Mouse (Mus musculus): ENCODE data around the gene Tsga10ip.

DNA sequence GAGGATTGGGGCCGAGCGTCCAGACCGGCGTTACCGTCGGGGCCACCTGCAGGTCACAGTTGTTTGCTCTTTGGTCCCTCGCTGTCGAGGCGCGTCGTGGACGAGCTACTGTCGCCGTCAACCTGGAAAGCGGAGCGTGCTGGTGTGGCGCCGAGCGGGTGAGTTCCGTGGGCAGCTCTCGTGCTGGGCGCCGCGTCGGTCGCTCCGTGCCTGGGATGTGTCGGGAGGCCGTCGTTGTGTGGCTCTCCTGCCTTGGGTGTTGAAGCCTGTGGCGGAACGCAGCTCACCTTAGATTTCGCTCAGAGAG lies 35.3 kb downstream of the Tsga10ip start, which contains the start of gene Banf1:
- no peak for TF ChIP-seq CTCF (IDR thresholded peaks at IDR 0.05; ENCODE audit: low read depth)
- TF ChIP-seq EP300 (IDR thresholded peaks at IDR 0.05; ENCODE audit: low read depth), result no peak

All from liver, postnatal 0 days (tissue).